Mouse (Mus musculus) brain, embryonic 18.5 days (tissue): ENCODE results near the gene Apbb1ip.

Experiments used
- DNase-seq: peaks from one replicate; pipeline ENCODE4 v3.0.0-alpha.2; 2012; ENCODE audit warnings: low read depth, low spot score

Gene Apbb1ip

GRCm38 (mm10) chr2:22773549-22774180 is at the start of gene Apbb1ip:
Apbb1ip (plus strand) TSS chr2:22774094.
- no peak for DNase-seq

- DNase-seq, result no peak
Observed at GRCm38 (mm10) chr2:22727113-22727512, 46.8 kb upstream of the Apbb1ip start.

- DNase-seq, result no peak
Observed at GRCm38 (mm10) chr2:22736134-22736533, 37.8 kb upstream of the Apbb1ip start.

DNA sequence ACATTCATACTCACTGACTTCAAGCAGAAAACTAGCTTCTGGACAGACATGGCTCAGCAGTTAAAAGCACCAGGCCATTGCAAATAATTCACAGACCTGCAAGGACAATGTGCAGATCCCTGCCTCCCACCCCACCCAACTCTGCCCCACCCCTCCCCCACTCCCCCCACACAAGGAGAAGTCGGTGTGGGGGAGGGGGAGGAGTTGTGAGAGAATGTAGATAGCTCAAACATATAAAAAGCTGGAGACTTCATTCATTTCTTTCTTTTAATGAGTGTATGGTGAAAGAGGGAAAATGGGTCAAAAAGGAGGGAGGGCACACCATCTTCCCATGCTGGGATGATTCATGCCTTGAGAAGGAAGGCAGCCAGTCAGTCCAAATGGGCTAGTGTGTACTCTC is 34.5 kb upstream of the Apbb1ip start:
- no peak for DNase-seq

DNA sequence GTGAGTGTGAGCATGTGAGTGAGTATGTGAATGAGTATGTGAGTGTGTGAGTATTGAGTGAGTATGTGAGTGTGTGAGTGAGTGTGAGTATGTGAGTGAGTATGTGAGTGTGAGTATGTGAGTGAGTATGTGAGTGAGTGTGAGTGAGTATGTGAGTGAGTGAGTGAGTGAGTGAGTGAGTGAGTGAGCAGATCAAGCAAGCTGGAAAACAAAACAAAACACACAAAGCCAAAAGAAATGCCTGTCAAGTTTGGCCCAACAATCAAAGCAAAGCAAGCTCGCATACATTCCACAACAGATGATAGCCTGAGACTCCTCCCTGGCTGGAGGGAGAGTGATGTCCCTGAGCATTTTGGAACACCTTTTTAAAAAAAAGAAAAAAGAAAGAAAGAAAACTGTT is 33.5 kb upstream of the Apbb1ip start:
- no peak for DNase-seq

GRCm38 (mm10) chr2:22741222-22741621 is 32.7 kb upstream of the Apbb1ip start:
- no peak for DNase-seq

- no peak for DNase-seq
Observed at GRCm38 (mm10) chr2:22744121-22744761, 29.7 kb upstream of the Apbb1ip start.

DNA sequence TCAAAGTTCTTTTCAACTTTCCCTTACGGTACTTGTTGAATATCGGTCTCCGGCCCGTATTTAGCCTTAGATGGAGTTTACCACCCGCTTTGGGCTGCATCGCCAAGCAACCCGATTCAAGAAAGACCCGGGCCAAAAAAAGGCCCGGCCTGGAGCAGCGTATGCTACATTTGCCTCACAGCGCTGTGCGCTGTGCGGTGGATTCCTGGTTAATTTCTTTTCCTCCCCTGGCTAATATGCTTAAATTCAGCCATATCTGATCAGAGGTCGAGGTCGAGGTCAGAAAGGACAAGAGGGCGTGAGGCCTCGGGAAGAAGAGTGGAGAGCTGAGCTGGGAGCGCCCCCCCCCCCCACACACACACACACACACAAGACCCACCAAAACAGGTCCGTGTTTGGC is 29.0 kb upstream of the Apbb1ip start:
- no peak for DNase-seq

GRCm38 (mm10) chr2:22746785-22747184 is 27.1 kb upstream of the Apbb1ip start:
- no peak for DNase-seq

GRCm38 (mm10) chr2:22747941-22748340 is 26.0 kb upstream of the Apbb1ip start:
- DNase-seq, result no peak

DNA sequence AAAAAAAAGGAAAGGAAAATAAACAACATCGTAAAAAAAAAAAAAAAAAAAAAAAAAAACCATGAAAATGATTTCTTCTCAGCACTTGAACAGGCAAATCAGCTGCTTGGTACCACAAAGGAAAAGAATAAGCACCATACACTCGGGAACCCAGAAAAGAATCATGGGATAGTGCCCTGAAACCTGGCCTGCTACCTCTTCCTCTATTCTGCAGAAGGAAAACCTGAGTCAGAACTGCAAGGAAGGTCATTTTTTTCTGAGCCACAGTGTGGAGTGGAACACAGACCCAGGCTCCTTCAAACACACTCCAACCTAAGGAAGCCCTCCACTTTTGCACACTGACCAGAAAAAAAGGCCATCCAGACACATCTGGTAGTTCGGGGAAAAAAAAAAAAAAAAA is 24.1 kb upstream of the Apbb1ip start:
- DNase-seq, result no peak

GRCm38 (mm10) chr2:22752492-22752891 is 21.4 kb upstream of the Apbb1ip start:
- no peak for DNase-seq

- no peak for DNase-seq
Observed at GRCm38 (mm10) chr2:22753461-22754075, 20.3 kb upstream of the Apbb1ip start.

DNA sequence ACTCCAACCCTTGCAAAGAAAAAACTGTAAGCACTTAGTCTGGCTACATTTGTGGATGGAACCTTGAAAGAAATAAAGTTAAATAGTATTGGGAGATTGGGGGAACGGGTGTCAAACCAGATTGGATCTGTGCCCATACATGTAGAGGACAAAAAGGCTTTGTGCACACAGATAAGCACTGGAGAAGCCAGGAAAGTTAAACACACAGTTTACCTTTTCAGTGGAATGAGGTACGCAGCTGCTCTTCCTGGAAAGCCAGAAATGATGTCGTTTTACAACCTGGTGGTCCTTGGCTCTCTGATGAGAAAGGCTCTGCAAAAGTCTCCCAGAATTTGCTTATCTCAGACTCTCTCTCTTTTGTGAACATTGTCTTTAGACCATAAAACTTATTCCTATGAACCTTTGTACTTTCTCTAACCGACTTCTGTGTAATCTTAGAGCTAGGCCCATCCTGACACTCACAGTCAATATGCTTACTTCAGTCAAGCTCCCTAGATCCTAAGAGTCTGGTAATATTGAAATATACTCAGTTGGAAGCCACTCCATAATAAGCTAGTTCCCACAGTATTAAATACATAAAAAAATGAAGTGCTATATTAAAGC is 19.6 kb upstream of the Apbb1ip start:
- no peak for DNase-seq

GRCm38 (mm10) chr2:22755561-22755960 is 18.3 kb upstream of the Apbb1ip start:
- DNase-seq, result no peak

DNA sequence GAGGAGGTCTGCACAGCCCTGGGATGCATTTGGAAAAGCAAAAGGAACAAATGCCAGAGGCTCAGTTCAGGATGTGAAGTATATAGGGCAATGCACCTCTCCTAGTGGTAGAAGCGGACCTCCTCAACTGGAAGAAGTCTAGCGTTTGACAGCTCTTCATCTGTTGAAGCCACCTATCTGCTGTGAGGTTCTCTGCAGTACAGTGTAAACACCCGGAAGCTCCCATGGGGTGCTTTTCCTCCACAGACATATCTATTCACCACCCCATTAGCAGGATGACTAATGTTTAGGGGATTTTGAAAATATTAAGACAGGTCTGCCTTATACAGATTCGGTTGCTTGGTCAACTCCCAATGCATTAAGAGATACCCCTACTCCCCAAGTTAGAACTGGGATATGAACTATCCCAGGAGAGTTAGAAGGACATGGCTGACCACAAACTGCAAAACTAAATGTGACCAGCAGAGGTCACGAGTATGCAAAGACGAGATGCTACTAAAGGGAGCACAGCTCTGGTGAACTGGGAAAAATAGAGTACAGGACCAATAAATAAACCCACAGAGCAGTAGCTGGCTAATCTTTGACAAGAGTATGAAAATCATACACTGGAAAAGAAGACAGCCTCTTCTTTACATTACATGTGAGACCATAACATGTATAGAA is 15.5 kb upstream of the Apbb1ip start:
- DNase-seq, result no peak

DNA sequence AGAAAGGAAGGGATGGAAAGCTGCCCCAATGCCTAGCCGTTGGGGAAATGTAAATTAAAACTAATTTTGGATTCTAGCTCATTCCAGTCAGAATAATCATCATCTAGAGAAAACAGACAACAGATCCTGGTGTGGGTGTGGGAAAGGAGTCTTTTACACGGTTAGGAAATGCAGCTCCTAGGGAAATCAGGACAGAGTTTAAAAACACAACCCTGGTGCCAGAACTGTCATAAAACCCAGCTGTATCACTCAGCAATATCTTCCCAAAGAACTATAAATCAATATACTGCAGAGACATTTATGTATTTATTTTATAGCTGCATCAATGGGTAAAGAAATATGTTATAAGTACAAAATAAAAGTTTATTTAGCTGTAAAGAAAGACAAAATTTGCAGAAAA is 13.4 kb upstream of the Apbb1ip start:
- no peak for DNase-seq

DNA sequence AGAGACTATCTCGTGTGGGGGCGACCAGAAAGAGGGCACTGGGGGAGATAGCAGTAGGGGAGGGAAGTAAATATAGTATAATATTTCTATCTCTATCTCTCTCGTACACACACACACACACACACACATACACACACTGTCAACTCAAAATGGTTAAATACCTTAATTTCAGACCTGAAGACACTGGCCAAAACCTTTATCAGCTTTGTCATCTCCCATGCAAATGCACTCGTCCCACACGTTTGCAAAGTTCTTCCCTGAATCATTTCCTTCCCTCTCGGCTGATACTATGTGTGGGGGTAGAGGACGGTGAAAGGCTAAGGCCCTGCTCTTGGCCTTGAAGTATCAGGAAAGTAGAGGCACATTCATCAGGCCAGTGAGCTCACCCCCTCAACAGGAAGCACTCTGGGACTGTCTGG is 12.8 kb upstream of the Apbb1ip start:
- no peak for DNase-seq

- no peak for DNase-seq
Observed at GRCm38 (mm10) chr2:22764774-22765387, 9.0 kb upstream of the Apbb1ip start.

DNA sequence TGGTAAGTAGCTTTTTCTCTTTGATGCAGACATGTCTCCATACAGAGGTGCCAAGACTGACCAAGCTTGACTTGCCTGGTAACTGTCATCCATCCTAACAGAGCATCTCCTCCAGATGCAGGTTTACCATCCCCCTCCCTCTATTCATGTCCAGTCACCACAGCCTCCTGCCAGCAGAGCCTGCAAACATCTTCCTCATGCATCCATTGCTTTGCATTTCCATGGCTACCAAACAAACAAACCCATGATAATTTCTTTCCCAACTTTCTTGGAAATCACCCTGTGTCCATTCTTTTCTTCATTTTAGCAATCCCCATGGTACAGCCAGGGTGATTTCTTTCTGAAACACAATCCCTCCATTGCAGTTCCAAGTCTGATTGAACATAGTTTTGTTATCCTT is 2.6 kb upstream of the Apbb1ip start:
- no peak for DNase-seq

DNA sequence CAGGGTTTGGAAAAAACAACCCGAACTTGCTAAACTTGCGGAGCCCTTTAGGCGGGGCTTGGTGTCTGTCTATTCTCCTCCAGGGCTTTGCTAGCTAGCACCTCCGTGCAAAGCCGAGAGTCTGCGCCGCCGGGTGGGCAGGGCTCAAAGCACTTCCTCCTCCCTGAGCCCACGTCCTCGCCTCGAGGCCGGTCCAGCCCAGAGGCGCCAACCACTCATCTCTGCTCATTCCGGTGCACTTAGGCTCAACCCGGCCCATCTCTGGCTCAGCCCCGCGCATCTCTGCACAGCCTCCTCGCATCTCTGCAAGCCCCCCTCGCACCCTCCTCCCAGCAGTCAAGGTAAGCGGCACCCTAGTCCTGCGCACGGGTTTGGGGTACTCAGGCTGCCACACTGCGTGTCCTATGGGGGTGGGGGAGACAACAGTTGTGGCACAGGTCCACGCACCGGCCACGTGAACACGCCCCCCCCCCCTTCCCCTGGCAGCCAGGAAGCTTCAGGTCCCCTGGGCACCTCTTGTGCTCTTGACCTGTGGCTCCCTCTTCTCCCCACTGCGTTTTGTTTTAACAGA is 372 bp downstream of the Apbb1ip start:
- DNase-seq, result no peak
